Mouse (Mus musculus) ovary, postnatal 36 days (tissue): Measurements from ENCODE around the gene Padi1.

Experiments
- DNase-seq: peaks from one replicate; pipeline ENCODE4 v3.0.0; 2022; ENCODE audit warnings: low spot score, mixed read lengths

Gene Padi1

DNA sequence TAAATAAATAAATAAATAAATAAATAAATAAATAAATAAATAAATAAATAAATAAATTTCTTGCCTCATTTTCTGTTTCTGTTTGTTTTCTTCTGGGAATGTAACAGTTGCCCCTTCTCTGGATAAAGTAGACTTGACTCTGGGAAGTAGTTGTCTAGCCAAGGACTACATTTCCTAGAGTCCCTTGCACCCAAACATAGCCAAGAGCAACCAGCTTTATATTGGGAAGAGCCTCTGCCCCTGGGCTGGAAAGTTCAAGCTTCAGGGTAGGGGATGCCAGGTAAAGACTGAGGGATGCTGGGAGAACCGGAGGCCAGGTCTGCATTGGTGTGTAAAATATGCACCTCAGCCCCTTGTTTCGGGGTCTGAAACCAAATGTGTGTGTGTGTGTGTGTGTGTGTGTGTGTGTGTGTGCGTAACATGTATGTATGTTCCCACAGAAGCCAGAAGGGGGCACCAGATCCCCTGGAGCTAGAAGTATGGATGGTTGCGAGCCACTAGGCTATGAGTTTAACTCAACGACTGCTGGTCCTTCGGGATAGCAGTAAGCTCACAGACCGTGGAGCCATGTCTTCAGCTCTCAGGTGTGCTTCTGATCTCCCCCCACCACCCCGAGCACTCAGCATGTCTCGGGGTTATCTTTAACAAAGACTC, 61.2 kb downstream of the Padi1 start:
- DNase-seq = no peak

GRCm38 (mm10) chr4:140782821-140783220, 62.8 kb downstream of the Padi1 start:
- DNase-seq = no peak

DNA sequence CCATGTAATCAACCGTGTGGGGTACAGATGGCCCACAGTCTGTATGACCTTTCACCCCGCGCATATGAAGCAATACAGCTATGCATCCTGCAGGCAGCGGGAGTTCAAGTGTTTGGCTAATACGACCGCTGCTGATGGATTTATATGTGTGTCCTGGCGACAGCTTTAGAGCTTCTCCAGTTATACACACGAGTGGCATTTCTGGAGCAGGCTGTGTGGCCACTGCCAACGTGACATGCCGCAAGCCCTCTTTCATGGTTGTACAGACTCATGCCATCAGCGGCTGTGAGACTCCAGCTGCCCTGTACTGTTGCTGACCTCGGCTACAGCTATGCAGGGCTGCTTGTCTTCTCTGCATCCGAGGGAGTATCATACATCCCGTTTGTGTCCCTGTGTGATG, 65.1 kb downstream of the Padi1 start:
- no peak for DNase-seq

GRCm38 (mm10) chr4:140779803-140780397, 65.7 kb downstream of the Padi1 start:
- peak; percentile 32 for DNase-seq

GRCm38 (mm10) chr4:140776623-140777022, 69.0 kb downstream of the Padi1 start:
- DNase-seq = no peak

GRCm38 (mm10) chr4:140775876-140776275, 69.7 kb downstream of the Padi1 start:
- DNase-seq = no peak

DNA sequence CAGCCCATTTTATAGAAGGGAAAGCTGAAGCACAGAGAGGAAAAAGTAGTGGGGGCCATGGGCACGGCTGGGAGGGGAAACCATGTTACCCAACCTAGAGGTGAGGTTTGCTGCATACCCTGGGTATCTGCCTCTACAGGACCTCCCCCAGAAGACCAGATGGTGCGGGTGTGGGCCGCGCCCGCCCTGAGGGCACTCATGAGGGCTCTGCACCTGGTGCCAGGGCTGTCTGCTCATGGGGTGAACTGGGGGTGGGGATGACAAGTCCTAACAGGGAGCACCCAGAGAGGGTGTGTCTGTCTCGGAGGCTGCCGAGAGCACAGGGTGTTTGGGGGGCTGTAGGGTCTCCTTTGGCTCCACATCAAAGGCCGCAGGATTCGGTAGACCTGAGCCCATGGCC, 70.7 kb downstream of the Padi1 start:
- DNase-seq = no peak

- no peak for DNase-seq
Measured at GRCm38 (mm10) chr4:140774025-140774800, 71.4 kb downstream of the Padi1 start, which contains the start of gene Padi4. Padi4 (minus strand) TSS chr4:140774236.

GRCm38 (mm10) chr4:140771091-140771490, 74.5 kb downstream of the Padi1 start:
- DNase-seq = no peak

GRCm38 (mm10) chr4:140770433-140770832, 75.1 kb downstream of the Padi1 start:
- DNase-seq = peak; percentile 65

DNA sequence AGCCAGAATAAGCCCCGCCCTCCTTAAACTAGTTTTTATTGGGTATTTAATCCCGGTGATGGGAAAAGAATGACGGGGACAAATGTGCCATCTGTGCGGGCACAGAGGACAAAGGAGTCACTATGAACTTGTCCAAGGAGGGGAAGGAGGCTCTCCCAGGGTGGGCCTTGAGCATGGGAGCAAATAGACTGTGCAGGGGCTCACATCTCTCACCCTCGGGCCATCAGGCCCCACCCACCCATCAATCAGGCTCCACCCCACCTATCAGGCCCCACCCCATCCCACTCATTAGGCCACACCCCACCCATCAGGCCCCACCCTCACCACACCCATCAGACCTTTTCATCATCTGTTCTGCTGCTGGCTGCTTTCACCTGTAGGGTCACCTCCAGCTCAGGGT, 76.6 kb downstream of the Padi1 start:
- no peak for DNase-seq

- DNase-seq = no peak
Measured at GRCm38 (mm10) chr4:140765936-140766335, 79.6 kb downstream of the Padi1 start.

DNA sequence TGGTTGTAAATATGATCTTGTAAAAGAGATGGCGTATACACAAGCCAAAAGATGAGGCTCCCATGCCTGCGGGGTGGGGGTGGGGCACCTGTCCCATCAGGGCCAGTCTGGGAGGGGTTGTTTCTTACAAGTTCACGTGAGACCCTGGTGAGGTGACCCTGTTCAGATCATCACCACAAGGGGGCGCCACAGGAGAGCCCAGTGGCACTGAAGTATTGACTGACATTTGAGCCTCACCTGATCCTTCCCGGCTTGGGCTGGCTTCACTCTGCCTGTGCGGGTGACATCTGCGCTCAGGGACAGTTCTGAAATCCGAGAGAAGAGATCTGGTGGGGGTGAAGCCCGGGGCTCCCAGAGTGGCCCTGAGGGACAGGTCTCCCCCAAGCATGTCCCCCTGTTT, 82.4 kb downstream of the Padi1 start:
- DNase-seq = peak; percentile 46
